Mouse (Mus musculus) thymus, adult 2 months (tissue): Measurements from ENCODE around the gene Cacnb4.

Experiments used
- CTCF ChIP-seq: fragments of 200-500 bp; IDR thresholded peaks from 2 replicates; pipeline ENCODE4 v1.5.1; 2012; ENCODE audit warnings: mild to moderate bottlenecking, control low read depth, low read length, moderate library complexity, borderline replicate concordance; ENCODE audit not compliant: control insufficient read depth, poor library complexity, insufficient read depth; ENCODE audit errors: extremely low read depth
- POLR2A ChIP-seq: fragments of 200-500 bp; IDR thresholded peaks from 2 replicates; pipeline ENCODE4 v1.6.1; 2012; ENCODE audit warnings: mild to moderate bottlenecking, low read length, control low read depth, moderate library complexity; ENCODE audit not compliant: control insufficient read depth, poor library complexity, insufficient read depth; ENCODE audit errors: extremely low read depth

DNA sequence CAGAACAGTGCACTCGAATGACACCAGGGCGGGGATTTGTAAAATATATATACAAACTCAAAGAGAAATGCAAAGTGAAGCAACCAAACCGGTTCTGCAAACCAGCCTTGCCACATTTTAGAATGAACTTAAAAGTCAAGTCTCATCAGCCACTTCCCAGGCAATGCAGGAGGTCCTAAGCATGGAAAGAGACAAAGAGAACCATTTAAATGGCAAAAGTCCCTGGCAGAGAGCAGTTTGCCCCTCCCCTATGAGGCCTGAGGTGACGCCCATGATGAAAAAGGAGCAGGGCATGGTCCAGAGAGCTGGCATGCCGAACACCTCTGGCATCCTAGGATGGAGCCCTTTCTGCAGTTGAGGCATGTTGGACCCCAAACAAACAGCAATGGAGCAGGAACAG is 234.5 kb downstream of the Cacnb4 start:
- no peak for TF ChIP-seq CTCF
- TF ChIP-seq POLR2A = no peak
